Mouse (Mus musculus): ENCODE measurements around the gene Nppc. TPM values are rescaled to one million over a fixed set of nuclear protein-coding genes. Genes with fewer than 3 reads are reported as not detected.

Nppc gene
- polyA plus RNA-seq, 1 experiment from 2014 or later, result 9.5 TPM

DNA sequence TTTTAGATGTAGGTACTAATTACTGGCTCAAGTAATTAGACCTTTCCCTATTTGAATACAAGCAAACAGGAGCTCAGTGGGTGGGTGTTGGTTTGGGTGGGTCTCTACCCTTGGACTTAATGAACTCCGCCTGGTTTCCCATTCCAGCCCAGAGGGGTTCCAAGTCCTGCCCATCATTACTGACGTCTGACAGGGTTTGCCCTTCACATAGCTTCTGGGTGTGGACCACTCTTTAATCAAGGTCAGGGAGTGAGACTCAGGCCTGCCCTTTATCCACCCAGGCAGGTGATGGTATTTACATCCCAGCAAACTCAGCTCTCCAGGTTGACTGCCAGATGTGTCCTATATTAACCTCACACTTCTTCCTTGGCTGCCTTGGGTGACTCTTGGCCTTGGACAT lies 22.9 kb downstream of the Nppc start:
- 44% methylated on average over 2 of the region's 2 CpGs for WGBS
- Histone ChIP-seq H3K4me1 (peaks cover 13% of the 10 kb centered on the region), H3K27ac (no peak overlapping the region), H3K27me3 (0 out of 2 replicates have a peak, but pooled peaks cover 4% of the 10 kb centered on the region), H3K4me3 (no peak overlapping the region), H3K9ac (no peak overlapping the region), H3K9me3 (no peaks in the 10 kb centered on the region), H3K36me3 (no peaks in the 10 kb centered on the region), H3K4me2 (no peak overlapping the region)
- no peak for ATAC-seq (ENCODE audit: insufficient number of reproducible peaks, low FRiP score, low TSS enrichment, low read depth)

DNA sequence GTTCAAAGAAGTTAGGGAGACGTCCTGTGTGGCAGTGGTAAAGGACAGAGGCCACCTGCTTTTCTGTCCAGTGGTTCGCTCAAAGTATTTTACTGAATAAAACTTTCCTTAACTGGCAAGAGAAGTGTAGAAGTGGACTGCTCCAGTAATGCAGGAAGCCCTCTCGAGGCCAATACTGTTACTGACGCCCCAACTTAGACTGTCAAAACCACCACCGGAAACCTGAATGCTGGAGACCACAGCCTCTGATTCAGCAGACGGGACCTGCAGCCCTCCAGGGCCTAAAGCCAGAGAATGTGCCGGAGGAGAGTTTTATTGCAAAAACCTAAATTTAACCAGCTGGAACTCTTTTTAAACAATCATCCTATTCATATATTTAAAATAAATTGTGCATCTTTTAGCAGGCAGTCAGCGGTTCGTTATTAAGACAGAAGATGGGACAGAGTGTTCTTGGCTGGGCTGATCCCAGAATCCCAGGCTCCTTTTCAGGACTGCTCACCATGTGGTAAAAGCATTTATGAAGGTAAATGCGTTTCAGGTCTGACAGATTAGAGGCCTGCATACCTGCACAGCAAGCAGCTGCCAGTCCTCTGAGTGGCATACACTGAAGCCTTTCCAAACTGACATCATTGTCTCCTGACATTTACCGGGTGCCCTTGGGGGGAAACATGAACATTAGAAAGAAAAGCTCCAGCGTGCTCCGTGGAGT lies 27.1 kb downstream of the Nppc start:
- Histone ChIP-seq H3K36me3 (no peaks in the 10 kb centered on the region), H3K27ac (peak overlapping the region; percentile 81), H3K9me3 (no peaks in the 10 kb centered on the region), H3K27me3 (0 out of 2 replicates have a peak, but pooled peaks cover 4% of the 10 kb centered on the region), H3K4me1 (peaks cover 14% of the 10 kb centered on the region), H3K9ac (no peak overlapping the region), H3K4me3 (no peak overlapping the region), H3K4me2 (0 out of 2 replicates have a peak overlapping the region, but pooled peaks have one; percentile 17)
- peak; percentile 79 for ATAC-seq (ENCODE audit: insufficient number of reproducible peaks, low FRiP score, low TSS enrichment, low read depth)
- 16% methylated on average over 13 of the region's 13 CpGs for WGBS

DNA sequence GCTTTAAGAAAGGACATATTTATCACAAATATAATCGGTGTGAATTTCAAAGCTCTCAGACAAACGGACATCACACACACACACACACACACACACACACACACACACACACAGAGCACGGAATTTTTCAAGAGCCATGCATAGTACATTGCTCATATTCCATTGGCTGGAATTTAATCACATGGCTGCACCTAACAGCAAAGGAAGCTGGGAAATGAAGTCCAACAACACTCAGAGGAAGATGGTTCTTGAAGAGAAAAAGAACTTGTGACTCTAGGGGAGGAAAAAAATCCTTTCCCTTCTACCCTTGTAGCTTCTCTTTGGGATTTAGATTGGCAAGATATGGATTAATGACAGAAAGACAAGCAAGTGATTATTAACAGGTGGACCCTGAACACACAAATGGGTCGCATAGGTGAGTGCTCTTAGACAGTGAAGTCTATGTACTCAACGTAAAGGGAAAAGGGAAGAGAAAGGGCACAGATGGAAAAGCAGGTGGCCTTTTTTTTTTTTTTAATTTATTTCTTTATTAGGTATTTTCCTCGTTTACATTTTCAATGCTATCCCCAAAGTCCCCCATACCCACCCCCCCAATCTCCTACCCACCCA lies 35.5 kb downstream of the Nppc start:
- ATAC-seq (ENCODE audit: insufficient number of reproducible peaks, low FRiP score, low TSS enrichment, low read depth), result no peak
- no peaks in the 10 kb centered on the region for H3K9me3 ChIP-seq
- no peak overlapping the region for H3K4me2 ChIP-seq
- 48% methylated on average over 6 of the region's 6 CpGs for WGBS
- H3K27me3 ChIP-seq, result no peaks in the 10 kb centered on the region
- H3K9ac ChIP-seq, result no peak overlapping the region
- H3K4me3 ChIP-seq, result no peak overlapping the region
- no peak overlapping the region for H3K27ac ChIP-seq
- peaks cover 18% of the 10 kb centered on the region; the same call in 1 of the 2 replicates for H3K4me1 ChIP-seq
- no peaks in the 10 kb centered on the region for H3K36me3 ChIP-seq

DNA sequence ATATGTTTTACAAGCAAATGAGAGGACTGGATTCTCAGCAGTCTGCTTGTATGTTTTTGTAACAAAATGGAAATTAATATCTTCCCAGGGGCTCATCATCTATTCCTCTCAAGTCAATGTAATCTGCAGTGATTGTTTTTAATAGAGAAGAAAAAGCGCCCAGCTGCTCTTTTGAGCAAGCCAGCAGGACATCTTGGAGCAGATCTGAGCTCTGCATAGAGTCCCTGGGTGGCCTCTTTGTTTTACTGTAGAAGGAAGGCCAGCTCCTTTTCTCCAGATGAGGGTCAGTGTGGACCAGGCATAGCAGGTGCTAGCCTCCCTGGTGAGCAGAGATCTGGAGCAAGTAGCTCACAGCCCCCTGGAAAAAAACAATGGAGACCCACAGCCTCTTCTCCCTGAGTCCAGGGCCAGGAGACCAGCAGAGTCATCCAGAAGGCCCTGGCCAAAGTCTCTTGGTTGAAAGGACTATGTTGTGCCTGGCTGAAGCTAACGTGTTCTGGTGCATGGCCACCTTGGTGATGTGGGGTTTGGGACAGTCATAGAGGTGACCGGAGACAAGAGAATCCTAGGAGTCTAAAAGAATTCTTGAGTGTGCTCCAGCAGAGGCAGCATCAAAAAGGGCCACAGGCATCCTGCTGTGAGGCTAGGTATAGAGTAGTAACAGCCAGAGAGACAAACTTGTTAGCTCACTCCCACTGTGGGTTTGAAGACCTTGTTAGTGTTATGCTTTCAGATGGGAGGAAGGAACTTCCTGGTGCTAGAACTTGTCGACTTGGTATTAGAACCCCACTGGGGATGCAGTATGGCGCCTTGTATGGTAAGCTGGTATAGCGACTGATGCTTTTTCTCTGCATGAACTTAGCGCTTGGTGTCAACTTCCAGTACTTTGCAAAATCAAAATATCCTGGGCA lies 36.3 kb downstream of the Nppc start:
- 68% methylated on average over 7 of the region's 7 CpGs for WGBS
- Histone ChIP-seq H3K36me3 (no peaks in the 10 kb centered on the region), H3K27ac (no peak overlapping the region), H3K9me3 (no peaks in the 10 kb centered on the region), H3K27me3 (no peaks in the 10 kb centered on the region), H3K4me2 (no peak overlapping the region), H3K9ac (no peak overlapping the region), H3K4me3 (no peak overlapping the region), H3K4me1 (peaks cover 18% of the 10 kb centered on the region; the same call in 1 of the 2 replicates)
- no peak for ATAC-seq (ENCODE audit: insufficient number of reproducible peaks, low FRiP score, low TSS enrichment, low read depth)

DNA sequence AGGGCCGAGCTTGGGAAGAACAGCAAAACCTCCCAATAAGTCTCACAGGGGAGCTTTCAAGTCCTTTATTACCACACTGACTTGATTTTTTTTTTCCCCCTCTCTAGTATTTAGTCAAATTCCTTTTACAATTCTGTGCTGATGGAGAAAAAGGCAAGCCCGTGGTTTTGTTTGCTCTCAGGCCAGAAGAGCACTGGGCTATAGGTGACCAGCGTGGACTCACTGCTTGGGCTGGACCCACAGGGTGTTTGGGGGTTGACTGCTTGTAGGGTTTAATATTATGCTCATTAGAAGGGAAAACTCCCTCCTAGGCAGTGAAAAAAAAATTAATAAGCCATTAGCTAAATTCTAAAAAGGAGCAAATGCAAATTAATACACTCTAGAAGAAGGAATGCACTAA lies 36.9 kb downstream of the Nppc start:
- Histone ChIP-seq H3K27ac (no peak overlapping the region), H3K4me3 (no peak overlapping the region), H3K9ac (no peak overlapping the region), H3K36me3 (no peaks in the 10 kb centered on the region), H3K4me2 (no peak overlapping the region), H3K9me3 (no peaks in the 10 kb centered on the region), H3K27me3 (no peaks in the 10 kb centered on the region), H3K4me1 (peaks cover 18% of the 10 kb centered on the region; the same call in 1 of the 2 replicates)
- WGBS, result 41% methylated on average over 3 of the region's 3 CpGs
- ATAC-seq (ENCODE audit: insufficient number of reproducible peaks, low FRiP score, low TSS enrichment, low read depth), result no peak

DNA sequence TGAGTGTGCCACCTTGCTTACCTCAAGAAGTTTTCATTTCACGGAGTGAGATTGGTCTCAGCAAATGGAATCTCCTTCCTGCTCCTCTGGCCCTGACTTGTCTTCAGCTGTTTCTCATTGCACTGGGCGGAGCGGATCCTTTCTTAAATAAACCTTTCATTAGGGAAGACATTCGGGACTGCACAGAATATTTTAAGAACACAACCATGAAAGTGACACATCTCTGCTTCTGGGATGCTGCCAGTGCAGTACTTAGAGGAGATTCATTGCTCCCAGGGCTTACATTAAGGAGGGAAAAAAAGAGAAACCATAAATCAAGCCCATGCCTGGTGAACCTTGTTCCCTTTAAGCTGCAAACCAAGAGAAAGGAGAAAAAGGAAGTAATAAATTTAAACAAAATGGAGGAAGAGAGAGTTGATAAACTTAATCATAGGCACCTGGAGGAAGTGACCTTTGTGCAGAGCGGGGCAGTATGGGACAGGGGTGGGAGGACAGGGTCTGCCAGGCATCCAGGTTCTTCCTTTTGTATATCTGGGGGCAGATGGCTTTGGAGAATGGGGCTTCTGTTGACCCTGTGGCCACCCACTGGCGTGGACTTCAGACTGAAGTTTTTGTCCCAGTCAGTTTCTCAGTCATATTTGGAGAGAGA lies 37.5 kb downstream of the Nppc start:
- peaks cover 18% of the 10 kb centered on the region; the same call in 1 of the 2 replicates for H3K4me1 ChIP-seq
- no peaks in the 10 kb centered on the region for H3K36me3 ChIP-seq
- H3K9ac ChIP-seq, result no peak overlapping the region
- no peaks in the 10 kb centered on the region for H3K27me3 ChIP-seq
- no peak overlapping the region for H3K4me2 ChIP-seq
- WGBS, result 19% methylated on average over 6 of the region's 6 CpGs
- no peaks in the 10 kb centered on the region for H3K9me3 ChIP-seq
- H3K27ac ChIP-seq, result peak overlapping the region; percentile 59; the same call in 1 of the 2 replicates
- ATAC-seq (ENCODE audit: insufficient number of reproducible peaks, low FRiP score, low TSS enrichment, low read depth), result no peak
- no peak overlapping the region for H3K4me3 ChIP-seq

DNA sequence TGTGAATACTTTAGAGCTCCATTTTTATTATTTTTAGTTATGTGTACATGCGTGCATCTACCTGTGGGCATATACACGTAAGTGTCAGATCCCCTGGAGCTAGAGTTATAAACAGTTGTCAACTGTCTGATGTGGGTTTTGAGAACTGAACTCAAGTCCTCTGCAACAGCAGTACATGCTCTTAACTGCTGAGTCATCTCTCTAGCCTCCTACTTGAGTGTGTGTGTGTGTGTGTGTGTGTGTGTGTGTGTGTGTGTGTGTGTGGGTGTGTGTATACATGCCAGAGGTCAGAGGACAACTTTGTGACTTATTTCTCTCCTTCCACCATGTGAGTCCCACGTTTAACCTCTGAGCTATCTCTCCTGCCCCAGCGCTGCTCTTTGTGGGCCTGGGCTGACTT lies 39.8 kb downstream of the Nppc start:
- H3K36me3 ChIP-seq, result no peaks in the 10 kb centered on the region
- H3K27me3 ChIP-seq, result no peaks in the 10 kb centered on the region
- H3K4me3 ChIP-seq, result no peak overlapping the region
- H3K4me2 ChIP-seq, result no peak overlapping the region
- no peak overlapping the region for H3K9ac ChIP-seq
- H3K4me1 ChIP-seq, result peaks cover 18% of the 10 kb centered on the region; the same call in 1 of the 2 replicates
- WGBS, result 69% methylated on average over 4 of the region's 4 CpGs
- H3K9me3 ChIP-seq, result no peaks in the 10 kb centered on the region
- no peak overlapping the region for H3K27ac ChIP-seq
- no peak for ATAC-seq (ENCODE audit: insufficient number of reproducible peaks, low FRiP score, low TSS enrichment, low read depth)

DNA sequence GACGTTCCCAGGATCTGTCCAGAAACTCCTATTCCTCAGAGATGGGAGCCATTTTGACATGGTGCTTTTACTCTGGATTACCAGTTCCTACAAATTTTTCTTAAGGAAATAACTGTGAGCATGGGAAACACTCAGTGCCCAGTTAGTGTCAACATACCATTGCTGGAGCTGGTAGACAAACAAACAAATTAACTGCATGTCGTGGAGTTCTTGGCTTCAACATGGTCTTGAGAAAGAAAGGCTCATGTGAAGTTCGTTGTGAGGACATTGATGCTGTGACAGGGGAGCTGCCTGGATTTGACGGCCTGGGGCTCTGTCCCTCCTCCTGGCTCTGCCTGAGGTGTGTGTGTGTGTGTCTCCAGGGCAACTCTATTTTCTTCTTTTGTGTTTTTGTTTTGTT lies 40.4 kb downstream of the Nppc start:
- Histone ChIP-seq H3K27me3 (no peaks in the 10 kb centered on the region), H3K9ac (no peak overlapping the region), H3K9me3 (no peaks in the 10 kb centered on the region), H3K4me1 (peaks cover 18% of the 10 kb centered on the region; the same call in 1 of the 2 replicates), H3K36me3 (no peaks in the 10 kb centered on the region), H3K27ac (no peak overlapping the region), H3K4me2 (no peak overlapping the region), H3K4me3 (no peak overlapping the region)
- no peak for ATAC-seq (ENCODE audit: insufficient number of reproducible peaks, low FRiP score, low TSS enrichment, low read depth)
- WGBS, result 59% methylated on average over 4 of the region's 4 CpGs

DNA sequence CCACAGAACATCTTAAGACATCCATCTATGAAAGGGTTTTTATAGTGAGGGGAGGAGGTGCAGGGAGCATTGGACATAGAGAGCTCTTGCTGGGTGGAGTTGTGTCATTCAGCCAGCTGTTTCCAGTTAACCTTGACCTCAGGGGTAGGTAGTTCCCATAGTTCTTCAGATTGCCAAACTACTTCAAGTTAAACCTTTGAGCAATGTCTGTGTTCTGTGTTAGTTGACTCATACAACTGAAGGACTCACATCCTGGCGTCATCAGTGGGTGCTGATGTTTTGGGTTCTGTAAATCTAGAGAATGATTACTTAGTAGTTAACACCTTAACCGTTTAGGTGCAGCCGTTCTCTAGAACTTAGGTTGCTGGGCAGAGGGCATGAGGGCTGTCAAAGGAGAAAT lies 42.1 kb downstream of the Nppc start:
- ATAC-seq (ENCODE audit: insufficient number of reproducible peaks, low FRiP score, low TSS enrichment, low read depth), result no peak

DNA sequence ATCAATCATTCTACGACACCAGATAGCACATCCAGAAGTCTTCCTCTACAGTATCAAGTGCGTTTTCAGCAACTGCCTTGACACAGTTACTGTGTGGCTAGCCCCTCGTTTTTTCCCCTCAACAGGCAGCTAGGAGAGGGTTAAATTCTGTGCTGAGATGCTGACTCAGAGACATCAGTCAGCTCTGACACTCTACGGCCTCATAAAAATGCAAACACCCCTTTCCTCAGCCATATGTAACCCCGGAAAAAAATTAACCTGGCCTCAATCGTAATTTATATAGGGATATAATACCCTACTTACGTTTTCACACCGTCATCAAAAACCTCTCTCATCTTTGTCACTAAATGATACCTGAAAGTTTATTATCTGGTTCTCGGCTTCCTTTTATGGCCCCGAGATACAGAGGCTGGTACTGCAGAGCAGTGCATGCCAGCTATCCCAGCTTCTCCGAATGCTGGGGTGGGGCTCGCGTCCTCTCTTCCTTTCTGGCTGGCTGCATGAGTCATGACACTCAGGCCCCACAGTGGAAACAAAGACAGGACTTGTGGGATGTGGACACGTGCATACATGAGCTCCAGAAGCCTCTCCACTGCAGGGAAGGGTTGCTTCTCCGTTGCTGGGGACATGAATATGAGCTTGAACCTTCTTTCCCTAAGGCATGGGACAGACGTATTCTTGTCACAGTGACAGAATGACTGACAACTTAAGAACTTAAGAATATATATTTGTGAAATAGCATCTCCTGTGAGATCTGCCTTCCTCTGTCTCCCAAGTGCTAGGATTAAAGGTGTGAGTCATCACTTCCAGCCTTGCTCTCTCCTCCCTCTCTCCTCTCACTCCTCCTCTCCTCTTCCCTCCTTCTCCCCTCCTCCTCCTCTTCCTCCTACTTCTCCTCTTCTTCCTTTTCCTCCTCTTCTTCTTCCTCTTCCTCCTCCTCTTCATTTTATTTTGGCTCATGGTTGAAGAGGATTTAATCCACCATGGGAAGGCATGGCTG lies 47.1 kb downstream of the Nppc start:
- no peak overlapping the region for H3K4me3 ChIP-seq
- no peaks in the 10 kb centered on the region for H3K36me3 ChIP-seq
- H3K4me1 ChIP-seq, result peaks cover 9% of the 10 kb centered on the region
- 17% methylated on average over 16 of the region's 16 CpGs for WGBS
- H3K9ac ChIP-seq, result no peak overlapping the region
- no peak overlapping the region for H3K27ac ChIP-seq
- no peaks in the 10 kb centered on the region for H3K9me3 ChIP-seq
- peak overlapping the region; percentile 10; the same call in 1 of the 2 replicates for H3K4me2 ChIP-seq
- no peaks in the 10 kb centered on the region for H3K27me3 ChIP-seq
- ATAC-seq (ENCODE audit: insufficient number of reproducible peaks, low FRiP score, low TSS enrichment, low read depth), result 0 out of 2 replicates have a peak, but pooled peaks have one; percentile 55

More for the DNA sequence above, 42.1 kb downstream of the Nppc start:
- Histone ChIP-seq H3K27ac (no peak overlapping the region), H3K9me3 (no peaks in the 10 kb centered on the region), H3K4me2 (no peak overlapping the region), H3K4me3 (no peak overlapping the region), H3K4me1 (peaks cover 13% of the 10 kb centered on the region), H3K9ac (no peak overlapping the region), H3K36me3 (no peaks in the 10 kb centered on the region), H3K27me3 (no peaks in the 10 kb centered on the region)
- 54% methylated on average over 3 of the region's 3 CpGs for WGBS
